Mouse (Mus musculus): ENCODE measurements around the gene AC124108.1. TPM values are rescaled to one million over a fixed set of nuclear protein-coding genes. Genes with fewer than 3 reads are reported as not detected.

Gene AC124108.1
- total and polyA plus RNA-seq, 3 experiments = not detected

DNA sequence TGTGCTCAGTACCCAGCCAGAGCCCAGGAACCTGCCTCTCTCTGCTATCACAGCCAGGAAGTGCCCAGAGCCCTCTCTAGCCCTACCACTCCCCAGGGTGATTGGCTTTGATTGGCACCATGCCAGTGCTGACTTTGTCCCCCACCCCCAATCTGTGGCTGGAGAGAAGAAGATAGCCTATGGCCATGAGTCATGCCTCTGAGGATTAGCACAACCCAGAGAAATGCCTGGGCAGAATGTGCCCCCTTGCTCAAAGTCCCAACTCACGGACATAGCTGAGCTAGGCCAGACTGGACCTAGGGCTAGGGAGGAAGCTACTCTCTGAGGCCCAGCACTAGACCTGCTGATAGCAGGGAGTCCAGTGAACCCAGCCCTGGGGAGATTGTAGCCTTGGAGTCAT is 41.1 kb upstream of the AC124108.1 start:
- dilution Hi-C loops (cut with MboI; ENCODE audit: extremely low pct_ligation_motif_present, extremely low pct_unique_long_range_greater_than_20kb, low sequenced_read_pairs) = no loop called here
- Histone ChIP-seq H3K4me2 (ENCODE audit: insufficient read depth, low read depth, poor library complexity, severe bottlenecking) (no peak overlapping the region), H3K9ac (ENCODE audit: insufficient read depth, low read depth) (no peak overlapping the region), H3K27ac (ENCODE audit: insufficient read depth, low read depth) (no peak overlapping the region), H3K36me3 (replicated peaks in 1 of 2; ENCODE audit: control insufficient read depth in 1 of 2, insufficient read depth in 1 of 2, low read length in 1 of 2) (no peaks in the 10 kb centered on the region), H3K79me2 (replicated peaks; ENCODE audit: control insufficient read depth, extremely low read depth, insufficient read depth, poor library complexity, severe bottlenecking) (no peaks in the 10 kb centered on the region), H3K4me1 (ENCODE audit: control insufficient read depth in 1 of 2, insufficient read depth in 2 of 2) (peaks cover 12 to 34% of the 10 kb centered on the region in 2 experiments), H3K4me3 (replicated peaks in 1 of 3; ENCODE audit: low read depth in 2 of 3, low read length in 2 of 3, poor library complexity in 1 of 3) (no peak overlapping the region), H3K27me3 (replicated peaks) (peaks cover 21% of the 10 kb centered on the region), H3K9me3 (replicated peaks; ENCODE audit: low read length) (no peaks in the 10 kb centered on the region)
- in situ Hi-C loops (cut with MboI; ENCODE audit: low pct_ligation_motif_present, low pct_unique_long_range_greater_than_20kb, low sequenced_read_pairs) = no loop called here
- TF ChIP-seq TCF12 (IDR thresholded peaks at IDR 0.05; ENCODE audit: low read depth, low read length) (no peak), GABPA (IDR thresholded peaks at IDR 0.05; ENCODE audit: insufficient replicate concordance, low read depth, low read length) (no peak), ZC3H11A (IDR thresholded peaks at IDR 0.05; ENCODE audit: low read depth, low read length) (no peak), BHLHE40 (IDR thresholded peaks at IDR 0.05; ENCODE audit: low read depth, low read length) (no peak), KAT2A (IDR thresholded peaks at IDR 0.05; ENCODE audit: insufficient replicate concordance, low read length) (no peak), NELFE (IDR thresholded peaks at IDR 0.05; ENCODE audit: low read depth, low read length) (no peak), USF2 (conservative IDR thresholded peaks at IDR 0.05; ENCODE audit: low read depth, low read length) (no peak), NRF1 (IDR thresholded peaks at IDR 0.05; ENCODE audit: low read depth, low read length) (no peak), USF1 (IDR thresholded peaks at IDR 0.05; ENCODE audit: low read depth, low read length) (no peak), E2F4 (IDR thresholded peaks at IDR 0.05; ENCODE audit: insufficient replicate concordance, low read depth, low read length) (no peak), ZNF384 (IDR thresholded peaks at IDR 0.05; ENCODE audit: low read depth, low read length) (no peak), ZKSCAN1 (IDR thresholded peaks at IDR 0.05; ENCODE audit: borderline replicate concordance, low read depth, low read length) (no peak), CTCF (conservative IDR thresholded peaks at IDR 0.05 in 1 of 2, IDR thresholded peaks at IDR 0.05 in 1 of 2; ENCODE audit: low read depth in 2 of 2, low read length in 2 of 2) (no peak), SIN3A (IDR thresholded peaks at IDR 0.05; ENCODE audit: low read length) (no peak), UBTF (IDR thresholded peaks at IDR 0.05; ENCODE audit: low read depth, low read length) (no peak), MXI1 (IDR thresholded peaks at IDR 0.05; ENCODE audit: low read depth, low read length) (no peak), RAD21 (IDR thresholded peaks at IDR 0.05; ENCODE audit: low read depth, low read length) (no peak), EP300 (IDR thresholded peaks at IDR 0.05; ENCODE audit: low read length) (no peak), SMC3 (IDR thresholded peaks at IDR 0.05; ENCODE audit: low read depth, low read length) (no peak)
- no peak for DNase-seq (ENCODE audit: extremely low read depth)

DNA sequence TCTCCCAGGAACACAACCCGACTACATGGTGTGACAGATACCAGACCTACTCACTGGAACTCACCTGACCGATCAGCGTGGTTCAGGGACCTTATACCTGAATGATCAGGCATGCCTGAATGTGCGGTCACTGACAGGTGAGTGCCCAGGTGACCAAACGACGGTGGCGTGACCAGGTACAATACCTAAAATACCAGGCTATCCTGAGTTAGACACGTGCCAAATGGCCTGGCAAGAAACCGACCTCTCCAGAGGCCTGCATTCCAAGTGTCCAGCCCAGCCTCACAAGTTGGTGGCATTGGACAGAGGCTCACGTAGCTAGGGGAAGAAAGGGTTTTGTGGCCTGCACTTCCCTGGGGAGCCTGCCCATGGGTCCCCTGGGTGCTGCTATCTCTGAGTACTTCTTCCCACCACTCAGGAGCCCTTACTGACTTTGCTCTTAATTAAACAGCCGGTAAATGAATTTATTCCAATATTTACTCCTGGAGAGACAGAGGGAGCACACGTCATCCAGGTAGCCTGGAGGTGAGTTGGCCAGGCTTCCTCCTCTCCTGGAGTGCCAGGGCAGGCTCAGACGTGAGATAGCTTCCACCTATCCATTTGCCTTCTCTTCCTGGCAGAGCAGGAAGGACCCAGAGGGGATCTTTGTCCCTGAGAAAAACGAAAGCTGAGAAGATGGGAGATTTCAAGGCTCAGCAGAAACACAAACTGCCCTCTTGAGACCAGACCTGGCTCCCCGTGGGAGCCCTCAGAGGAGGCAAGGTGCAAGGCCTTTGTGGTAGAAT is 40.2 kb upstream of the AC124108.1 start:
- Histone ChIP-seq H3K9ac (ENCODE audit: insufficient read depth, low read depth) (no peak overlapping the region), H3K4me1 (ENCODE audit: control insufficient read depth in 1 of 2, insufficient read depth in 2 of 2) (peaks cover 12 to 37% of the 10 kb centered on the region in 2 experiments), H3K9me3 (replicated peaks; ENCODE audit: low read length) (no peaks in the 10 kb centered on the region), H3K79me2 (replicated peaks; ENCODE audit: control insufficient read depth, extremely low read depth, insufficient read depth, poor library complexity, severe bottlenecking) (no peaks in the 10 kb centered on the region), H3K4me3 (replicated peaks in 1 of 3; ENCODE audit: low read depth in 2 of 3, low read length in 2 of 3, poor library complexity in 1 of 3) (no peak overlapping the region), H3K36me3 (replicated peaks in 1 of 2; ENCODE audit: control insufficient read depth in 1 of 2, insufficient read depth in 1 of 2, low read length in 1 of 2) (no peaks in the 10 kb centered on the region), H3K27ac (ENCODE audit: insufficient read depth, low read depth) (no peak overlapping the region), H3K27me3 (replicated peaks) (peaks cover 20% of the 10 kb centered on the region), H3K4me2 (ENCODE audit: insufficient read depth, low read depth, poor library complexity, severe bottlenecking) (no peak overlapping the region)
- TF ChIP-seq PAX5 (IDR thresholded peaks at IDR 0.05; ENCODE audit: low read length) (no peak), POLR2AphosphoS2 (IDR thresholded peaks at IDR 0.05; ENCODE audit: low read depth, low read length) (no peak), ELF1 (IDR thresholded peaks at IDR 0.05; ENCODE audit: low read depth, low read length) (no peak), MAFK (IDR thresholded peaks at IDR 0.05; ENCODE audit: insufficient replicate concordance, low read length) (no peak), ZC3H11A (IDR thresholded peaks at IDR 0.05; ENCODE audit: low read depth, low read length) (no peak), GABPA (IDR thresholded peaks at IDR 0.05; ENCODE audit: insufficient replicate concordance, low read depth, low read length) (no peak), ZMIZ1 (IDR thresholded peaks at IDR 0.05; ENCODE audit: low read depth, low read length) (no peak), UBTF (IDR thresholded peaks at IDR 0.05; ENCODE audit: low read depth, low read length) (no peak), CHD1 (IDR thresholded peaks at IDR 0.05; ENCODE audit: low read depth, low read length) (no peak), ETS1 (conservative IDR thresholded peaks at IDR 0.05; ENCODE audit: low read depth, low read length) (no peak), ZNF384 (IDR thresholded peaks at IDR 0.05; ENCODE audit: low read depth, low read length) (no peak), E2F4 (IDR thresholded peaks at IDR 0.05; ENCODE audit: insufficient replicate concordance, low read depth, low read length) (no peak)
- dilution Hi-C loops (cut with MboI; ENCODE audit: extremely low pct_ligation_motif_present, extremely low pct_unique_long_range_greater_than_20kb, low sequenced_read_pairs) (no loop called here), in situ Hi-C loops (cut with MboI; ENCODE audit: low pct_ligation_motif_present, low pct_unique_long_range_greater_than_20kb, low sequenced_read_pairs) (no loop called here)
- no peak for DNase-seq (ENCODE audit: extremely low read depth)
